20 mouse cellular contexts compared by ENCODE assay signal in genomic region chr17:29030321-29031034, GRCm38 (mm10). TPM values are rescaled to one million over a fixed set of nuclear protein-coding genes. Genes with fewer than 3 reads are reported as not detected.
A peak's percentile ranks its signal among the peaks of the same experiment; 100 is the strongest.
DNase-seq lines count a peak whose midpoint lies in the region; ATAC-seq and TF ChIP-seq lines count a peak whose summit lies in the region.
"Had no signal": no experiment of that assay in that cellular context is flagged by ENCODE, and none has a peak within 500 bp of the region (broad histone marks: within the 10 kb centered on the region; RNA-seq: fewer than 3 reads in every experiment).

No protein-coding gene starts in this region.

- dilution Hi-C loops in CH12.LX (cut with MboI; ENCODE audit: extremely low pct_ligation_motif_present, extremely low pct_unique_long_range_greater_than_20kb, low sequenced_read_pairs): no loop called here

- peaks cover 8% of the 10 kb centered on the region for H3K4me1 ChIP-seq in heart, embryonic 12.5 days (replicated peaks)
- H3K4me1 ChIP-seq in liver, embryonic 12.5 days: peaks cover 23% of the 10 kb centered on the region
- peaks cover 16% of the 10 kb centered on the region for H3K4me1 ChIP-seq in liver, embryonic 11.5 days (replicated peaks; ENCODE audit: control insufficient read depth, insufficient read depth, low read length)
- H3K4me1 ChIP-seq in CH12.LX (ENCODE audit: control insufficient read depth in 1 of 2, insufficient read depth in 2 of 2): peaks cover 0 to 4% of the 10 kb centered on the region in 2 experiments; a peak in 2 of 4 replicates
- H3K4me1 ChIP-seq in liver, postnatal 0 days (ENCODE audit: insufficient read depth): peaks cover 11% of the 10 kb centered on the region

- in situ Hi-C loops in CH12.LX (cut with MboI; ENCODE audit: low pct_ligation_motif_present, low pct_unique_long_range_greater_than_20kb, low sequenced_read_pairs): no loop called here

- 85% methylated on average over 6 of the region's 6 CpGs for WGBS in heart, embryonic 12.5 days
- WGBS in liver, embryonic 12.5 days (ENCODE audit: insufficient replicate concordance): 71% methylated on average over 6 of the region's 6 CpGs
- WGBS in liver, embryonic 11.5 days: 74% methylated on average over 6 of the region's 6 CpGs
- WGBS in liver, postnatal 0 days (ENCODE audit: insufficient replicate concordance): 80% methylated on average over 6 of the region's 6 CpGs

- no peak overlapping the region for H3K4me3 ChIP-seq in heart, embryonic 12.5 days
- no peak overlapping the region for H3K4me3 ChIP-seq in liver, embryonic 12.5 days
- no peak overlapping the region for H3K4me3 ChIP-seq in liver, embryonic 11.5 days (ENCODE audit: low read depth, low read length)
- no peak overlapping the region for H3K4me3 ChIP-seq in CH12.LX (replicated peaks in 1 of 3; ENCODE audit: low read depth in 2 of 3, low read length in 2 of 3, poor library complexity in 1 of 3)
- H3K4me3 ChIP-seq in liver, postnatal 0 days (ENCODE audit: low read depth, low read length): no peak overlapping the region
- H3K4me3 ChIP-seq: forebrain, embryonic 15.5 days had no signal

- peak in 1 of 2 experiments; percentile 55; a peak in 2 of 4 replicates for TF ChIP-seq CTCF in CH12.LX (conservative IDR thresholded peaks at IDR 0.05 in 1 of 2, IDR thresholded peaks at IDR 0.05 in 1 of 2; ENCODE audit: low read depth in 2 of 2, low read length in 2 of 2)
- peak; percentile 36; the same call in 1 of the 2 replicates for TF ChIP-seq CTCF in liver, postnatal 0 days (IDR thresholded peaks at IDR 0.05; ENCODE audit: low read depth)

- no peak for TF ChIP-seq EP300 in CH12.LX (IDR thresholded peaks at IDR 0.05; ENCODE audit: low read length)
- no peak for TF ChIP-seq EP300 in liver, postnatal 0 days (IDR thresholded peaks at IDR 0.05; ENCODE audit: low read depth)

- no peak overlapping the region for H3K4me2 ChIP-seq in heart, embryonic 12.5 days
- no peak overlapping the region for H3K4me2 ChIP-seq in liver, embryonic 12.5 days
- no peak overlapping the region for H3K4me2 ChIP-seq in liver, embryonic 11.5 days
- no peak overlapping the region for H3K4me2 ChIP-seq in CH12.LX (ENCODE audit: insufficient read depth, low read depth, poor library complexity, severe bottlenecking)
- H3K4me2 ChIP-seq in liver, postnatal 0 days (ENCODE audit: low read depth, low read length): no peak overlapping the region

- no peak for TF ChIP-seq POLR2A in CH12.LX (IDR thresholded peaks at IDR 0.05; ENCODE audit: low read depth, low read length)

- H3K27me3 ChIP-seq in heart, embryonic 12.5 days (replicated peaks): no peaks in the 10 kb centered on the region
- no peaks in the 10 kb centered on the region; the same call in 1 of the 2 replicates for H3K27me3 ChIP-seq in liver, embryonic 12.5 days (replicated peaks)
- H3K27me3 ChIP-seq in liver, embryonic 11.5 days (replicated peaks; ENCODE audit: control insufficient read depth, insufficient read depth, low read length): no peaks in the 10 kb centered on the region
- no peaks in the 10 kb centered on the region for H3K27me3 ChIP-seq in CH12.LX (replicated peaks)
- H3K27me3 ChIP-seq in liver, postnatal 0 days (ENCODE audit: insufficient read depth, low read length): no peaks in the 10 kb centered on the region
- H3K27me3 ChIP-seq: embryonic facial prominence, embryonic 13.5 days; forebrain, embryonic 15.5 days; Patski had no signal

- peak; percentile 92 for DNase-seq in heart, adult 11 months
- no peak for DNase-seq in liver, embryonic 11.5 days (ENCODE audit: low spot score)
- no peak for DNase-seq in CH12.LX (ENCODE audit: extremely low read depth)
- DNase-seq in liver, postnatal 0 days: no peak
- DNase-seq in kidney, postnatal 4 days: no peak
- DNase-seq in adrenal gland, postnatal 36 days: no peak
- DNase-seq: adrenal gland, postnatal 10 days; cerebellum, postnatal 10 days; gastrocnemius, postnatal 25 days; heart, postnatal 10 days; right cerebral cortex, adult 18-20 months; thymus, postnatal 25 days had no signal

- ATAC-seq in heart, embryonic 12.5 days (ENCODE audit: insufficient number of reproducible peaks, low FRiP score): no peak
- ATAC-seq in liver, embryonic 12.5 days: no peak
- no peak for ATAC-seq in liver, embryonic 11.5 days (replicated peaks; ENCODE audit: low FRiP score)
- no peak for ATAC-seq in liver, postnatal 0 days
- ATAC-seq: activated CD4-positive, CD25-positive, alpha-beta regulatory T cell, adult 4 months; forebrain, embryonic 15.5 days; inflammation-experienced regulatory T-cells, adult 6 months; Patski had no signal

- TF ChIP-seq RAD21 in CH12.LX (IDR thresholded peaks at IDR 0.05; ENCODE audit: low read depth, low read length): no peak

- H3K9ac ChIP-seq in heart, embryonic 12.5 days: no peak overlapping the region
- no peak overlapping the region for H3K9ac ChIP-seq in liver, embryonic 12.5 days
- H3K9ac ChIP-seq in liver, embryonic 11.5 days (ENCODE audit: low read depth, low read length): no peak overlapping the region
- no peak overlapping the region for H3K9ac ChIP-seq in CH12.LX (ENCODE audit: insufficient read depth, low read depth)
- H3K9ac ChIP-seq in liver, postnatal 0 days (replicated peaks): no peak overlapping the region

- no peak overlapping the region for H3K27ac ChIP-seq in heart, embryonic 12.5 days (ENCODE audit: poor library complexity, severe bottlenecking)
- peak overlapping the region; percentile 36; the same call in 1 of the 2 replicates for H3K27ac ChIP-seq in liver, embryonic 12.5 days
- no peak overlapping the region for H3K27ac ChIP-seq in liver, embryonic 11.5 days (ENCODE audit: low read depth, low read length)
- H3K27ac ChIP-seq in CH12.LX (ENCODE audit: insufficient read depth, low read depth): no peak overlapping the region
- no peak overlapping the region for H3K27ac ChIP-seq in liver, postnatal 0 days (ENCODE audit: low read depth)

- peaks cover 5% of the 10 kb centered on the region; the same call in 1 of the 2 replicates for H3K36me3 ChIP-seq in heart, embryonic 12.5 days
- H3K36me3 ChIP-seq in liver, embryonic 12.5 days: peaks cover 18% of the 10 kb centered on the region
- H3K36me3 ChIP-seq in liver, embryonic 11.5 days (ENCODE audit: control insufficient read depth, insufficient read depth, low read length): no peaks in the 10 kb centered on the region
- peaks cover 0 to 10% of the 10 kb centered on the region in 2 experiments for H3K36me3 ChIP-seq in CH12.LX (replicated peaks in 1 of 2; ENCODE audit: control insufficient read depth in 1 of 2, insufficient read depth in 1 of 2, low read length in 1 of 2)
- H3K36me3 ChIP-seq in liver, postnatal 0 days (replicated peaks; ENCODE audit: insufficient read depth, low read length): peaks cover 3% of the 10 kb centered on the region; the same call in 1 of the 2 replicates
- H3K36me3 ChIP-seq: embryonic facial prominence, embryonic 13.5 days; forebrain, embryonic 15.5 days had no signal

- peaks cover 29% of the 10 kb centered on the region for H3K79me2 ChIP-seq in CH12.LX (replicated peaks; ENCODE audit: control insufficient read depth, extremely low read depth, insufficient read depth, poor library complexity, severe bottlenecking)

- H3K9me3 ChIP-seq in heart, embryonic 12.5 days (replicated peaks): no peaks in the 10 kb centered on the region
- H3K9me3 ChIP-seq in liver, embryonic 12.5 days (replicated peaks): no peaks in the 10 kb centered on the region
- H3K9me3 ChIP-seq in liver, embryonic 11.5 days (ENCODE audit: control insufficient read depth, low read length): no peaks in the 10 kb centered on the region
- H3K9me3 ChIP-seq in CH12.LX (replicated peaks; ENCODE audit: low read length): no peaks in the 10 kb centered on the region
- H3K9me3 ChIP-seq in liver, postnatal 0 days (ENCODE audit: low read length): no peaks in the 10 kb centered on the region
- H3K9me3 ChIP-seq: embryonic facial prominence, embryonic 13.5 days; forebrain, embryonic 15.5 days; heart, embryonic 10.5 days had no signal

TF ChIP-seq in CH12.LX, 34 proteins besides CTCF, POLR2A, EP300 and RAD21:
- TF ChIP-seq RCOR1 (conservative IDR thresholded peaks at IDR 0.05; ENCODE audit: low read depth, low read length) (no peak), MYC (IDR thresholded peaks at IDR 0.05; ENCODE audit: low read depth, low read length) (0 out of 2 replicates have a peak, but pooled peaks have one; percentile 46), IRF4 (IDR thresholded peaks at IDR 0.05; ENCODE audit: low read depth, low read length) (no peak), TCF12 (IDR thresholded peaks at IDR 0.05; ENCODE audit: low read depth, low read length) (no peak), NELFE (IDR thresholded peaks at IDR 0.05; ENCODE audit: low read depth, low read length) (no peak), UBTF (IDR thresholded peaks at IDR 0.05; ENCODE audit: low read depth, low read length) (no peak), NRF1 (IDR thresholded peaks at IDR 0.05; ENCODE audit: low read depth, low read length) (no peak)

RNA-seq across cellular contexts. Expression of gene Srsf3, which starts 1.9 kb away (rescaled TPM):
- polyA plus RNA-seq in heart, embryonic 12.5 days (2016; fragmentation: Nextera tagmentation; extraction: Ambion mirVana): 406 and 412 TPM in 2 replicates
- 372 and 377 TPM in 2 replicates for polyA plus RNA-seq in liver, embryonic 12.5 days (2016; fragmentation: Nextera tagmentation; extraction: Ambion mirVana)
- polyA plus RNA-seq in liver, embryonic 11.5 days (2014; fragmentation: Nextera tagmentation; extraction: Ambion mirVana): 532 and 579 TPM in 2 replicates
- total RNA-seq in CH12.LX (2012; rRNA removed) (171 and 266 TPM in 2 replicates), CH12.LX (2014; rRNA removed) (380 and 479 TPM in 2 replicates)
- 687 and 712 TPM in 2 replicates for polyA plus RNA-seq in CH12.LX (2012; ENCODE audit: insufficient read length, low read depth)
- 163 and 166 TPM in 2 replicates for polyA plus RNA-seq in liver, postnatal 0 days (2015; fragmentation: Nextera tagmentation; extraction: Ambion mirVana)
- total RNA-seq in adrenal gland, postnatal 36 days (2021): 100 to 1,000 TPM; 147 to 148 TPM

RNA-seq across cellular contexts. Expression of gene Stk38, which starts 22.7 kb away (rescaled TPM):
- polyA plus RNA-seq in heart, embryonic 12.5 days (2016; fragmentation: Nextera tagmentation; extraction: Ambion mirVana): 91.0 and 94.3 TPM in 2 replicates
- polyA plus RNA-seq in liver, embryonic 12.5 days (2016; fragmentation: Nextera tagmentation; extraction: Ambion mirVana): 56.7 and 58.2 TPM in 2 replicates
- polyA plus RNA-seq in liver, embryonic 11.5 days (2014; fragmentation: Nextera tagmentation; extraction: Ambion mirVana): 83.3 and 90.1 TPM in 2 replicates
- total RNA-seq in CH12.LX (2012; rRNA removed): 25.9 and 29.0 TPM in 2 replicates
- total RNA-seq in CH12.LX (2014; rRNA removed): 56.0 and 56.4 TPM in 2 replicates
- polyA plus RNA-seq in CH12.LX (2012; ENCODE audit: insufficient read length, low read depth): 50.9 and 56.0 TPM in 2 replicates
- 32.6 and 34.5 TPM in 2 replicates for polyA plus RNA-seq in liver, postnatal 0 days (2015; fragmentation: Nextera tagmentation; extraction: Ambion mirVana)
- 10 to 100 TPM; 53.4 to 55.9 TPM for total RNA-seq in adrenal gland, postnatal 36 days (2021)
